Mouse (Mus musculus) adipocyte (in vitro differentiated cells): ENCODE results near the gene Syt15.
A peak's percentile ranks its signal among the peaks of the same experiment; 100 is the strongest.

Experiments used
- DNase-seq: peaks from one replicate; pipeline ENCODE4 v3.0.0-alpha.2; 2016; ENCODE audit warnings: low spot score

Syt15 gene

DNA sequence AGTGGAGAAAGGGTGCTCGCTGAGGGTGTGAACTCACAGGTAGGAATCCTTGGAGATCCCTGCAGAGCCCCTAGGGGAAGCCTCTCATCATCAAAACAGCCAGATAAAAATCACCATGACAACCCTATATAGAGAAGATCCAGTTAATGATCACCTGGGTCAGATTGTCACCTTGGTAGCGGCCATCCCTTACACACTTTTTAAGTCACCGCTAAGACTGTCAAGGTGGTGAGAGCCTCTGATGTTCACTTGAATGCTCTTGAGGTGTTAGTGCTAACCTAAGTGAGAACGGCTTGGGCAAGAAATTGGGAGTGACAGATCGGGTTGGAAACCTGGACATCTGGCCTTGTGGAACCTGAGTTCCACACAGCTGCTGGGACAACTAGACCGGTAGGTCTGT, at the start of gene Syt15:
Gene Syt15 (plus strand): TSS at position 301 of the 400 bp plus-strand sequence.
- DNase-seq, result no peak

DNA sequence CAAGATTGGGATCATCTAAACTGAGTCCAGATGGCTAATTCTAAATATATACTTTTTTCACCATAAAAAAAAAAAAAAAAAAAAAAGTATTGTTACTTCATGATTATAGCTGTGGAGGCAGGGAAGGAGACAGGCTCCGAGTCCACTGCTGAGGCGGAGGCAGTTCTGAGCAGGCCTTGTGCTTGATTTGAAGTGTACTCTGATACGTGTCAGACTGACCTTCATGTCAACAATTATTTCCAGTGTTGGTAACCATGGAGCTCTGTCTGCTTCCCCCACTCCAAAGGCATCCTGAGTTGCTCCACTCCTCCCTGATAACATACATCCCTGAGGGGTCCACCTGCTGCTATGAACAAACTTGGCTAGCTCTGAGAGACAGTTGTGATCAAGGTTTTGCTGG, 48.3 kb upstream of the Syt15 start:
- no peak for DNase-seq

DNA sequence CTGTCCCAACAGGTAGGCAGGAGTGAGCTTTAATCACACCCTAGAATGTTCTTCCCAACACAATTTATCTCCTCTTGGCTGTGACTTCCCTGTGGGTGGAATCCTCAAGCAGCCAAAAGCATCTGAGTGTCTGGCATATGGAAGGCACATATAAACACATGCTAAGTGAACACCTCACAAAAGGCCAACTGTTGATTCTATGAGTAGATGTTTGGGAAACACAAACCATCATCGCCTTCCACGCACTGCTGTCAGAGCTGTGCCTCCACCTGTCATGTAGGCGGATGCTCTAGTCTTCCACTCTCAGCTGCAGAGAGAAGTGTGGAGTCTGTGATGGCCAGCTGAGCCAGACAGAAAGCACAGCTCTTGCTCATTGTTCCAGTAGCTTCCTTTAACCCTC, 40.0 kb upstream of the Syt15 start:
- DNase-seq, result no peak

DNA sequence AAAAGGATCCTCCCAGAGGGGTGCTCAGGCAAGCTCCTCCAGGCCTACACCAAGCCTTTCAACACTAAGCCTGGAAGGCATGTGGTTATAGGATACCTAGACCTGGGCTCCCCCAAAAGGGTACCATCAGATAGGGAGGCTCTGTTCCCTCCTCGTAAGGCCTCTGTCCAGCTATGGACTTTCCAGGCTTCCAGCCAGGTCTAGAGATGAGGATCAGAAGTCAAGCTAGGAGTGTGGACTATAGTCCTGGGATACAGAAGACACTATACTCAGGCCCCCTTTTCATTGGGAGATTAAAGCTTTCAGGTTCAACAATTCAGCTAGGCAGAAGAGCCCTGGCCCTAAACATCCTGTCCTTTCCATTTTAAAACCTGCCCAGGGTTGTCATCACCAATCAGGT, 36.3 kb upstream of the Syt15 start:
- DNase-seq, result no peak

DNA sequence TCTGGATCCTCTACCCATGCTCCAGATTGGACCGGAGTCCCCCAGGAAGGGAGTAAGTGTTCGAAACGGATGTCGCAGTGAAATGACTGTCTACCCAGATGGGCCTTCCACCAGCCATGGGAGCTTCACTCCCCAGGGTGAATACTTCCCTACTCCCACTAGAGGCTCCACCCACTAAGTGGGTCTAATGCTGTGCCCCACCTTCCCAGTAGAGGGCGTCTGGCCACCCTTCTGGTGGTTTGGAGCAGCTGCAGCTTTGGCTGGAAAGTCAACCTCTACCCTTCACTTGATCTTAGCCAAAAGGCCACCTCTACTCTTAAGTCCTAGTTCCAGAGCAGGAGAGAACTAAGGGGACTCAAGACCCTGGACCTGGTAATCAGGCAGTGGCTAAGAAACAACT, 30.8 kb upstream of the Syt15 start:
- peak; percentile 7 for DNase-seq

DNA sequence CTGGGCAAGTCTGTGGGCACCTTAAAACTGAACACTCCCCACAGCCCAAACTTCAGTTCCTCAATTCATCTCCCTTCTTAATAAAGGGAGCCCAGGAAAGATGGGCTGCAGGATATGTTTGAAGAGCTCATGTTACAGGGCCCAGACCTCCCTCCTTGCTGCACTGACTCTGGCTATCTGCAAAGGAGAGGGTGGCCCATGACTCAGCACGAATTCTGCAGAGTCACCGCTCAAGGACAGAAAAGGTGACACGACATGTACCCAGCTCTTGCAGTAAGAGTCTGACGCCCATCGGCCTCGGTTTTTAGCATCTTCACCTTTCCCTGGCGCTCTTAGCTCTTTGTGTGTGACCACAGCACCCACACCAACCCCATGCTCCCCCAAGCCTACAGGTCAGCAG, 29.0 kb upstream of the Syt15 start:
- DNase-seq, result no peak

DNA sequence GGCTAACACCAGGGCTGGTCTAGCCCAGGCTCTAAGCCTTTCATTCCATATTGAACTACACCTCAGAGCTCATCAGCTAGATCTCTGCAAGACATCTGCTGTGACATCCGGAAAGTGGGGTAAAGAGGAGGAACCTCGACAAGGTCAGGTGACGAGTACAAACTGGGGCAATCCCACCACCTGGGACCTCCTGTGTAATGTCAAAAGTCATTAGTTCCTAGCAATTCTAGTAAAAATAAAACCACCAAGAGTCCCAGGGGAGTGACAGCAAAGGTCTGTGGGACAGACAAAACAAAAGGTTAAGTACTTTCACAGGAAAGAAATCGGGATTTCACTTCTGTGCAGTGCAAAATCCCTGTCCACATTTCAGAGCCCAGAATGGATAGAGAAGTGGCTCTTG, 25.5 kb upstream of the Syt15 start:
- DNase-seq, result no peak

DNA sequence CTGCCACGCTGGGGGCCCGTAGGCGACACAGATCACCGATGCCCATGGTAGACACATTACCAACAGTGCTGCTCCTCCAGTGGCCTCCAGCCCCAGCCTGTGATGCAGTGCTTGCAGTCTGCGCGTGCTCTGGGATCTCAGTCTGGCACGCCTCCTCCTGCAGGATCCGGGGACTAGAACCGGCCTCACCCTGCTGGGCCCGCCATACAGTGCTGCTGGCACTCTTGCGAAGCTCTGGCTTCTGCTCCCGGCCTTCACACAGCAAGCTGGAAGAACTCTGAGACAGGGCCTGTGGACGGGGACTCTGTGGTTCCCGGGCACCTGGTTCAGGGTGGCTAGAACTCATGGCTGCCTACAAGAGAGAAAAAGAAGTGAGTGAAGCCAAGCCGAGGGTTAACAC, 23.9 kb upstream of the Syt15 start:
- DNase-seq, result no peak

DNA sequence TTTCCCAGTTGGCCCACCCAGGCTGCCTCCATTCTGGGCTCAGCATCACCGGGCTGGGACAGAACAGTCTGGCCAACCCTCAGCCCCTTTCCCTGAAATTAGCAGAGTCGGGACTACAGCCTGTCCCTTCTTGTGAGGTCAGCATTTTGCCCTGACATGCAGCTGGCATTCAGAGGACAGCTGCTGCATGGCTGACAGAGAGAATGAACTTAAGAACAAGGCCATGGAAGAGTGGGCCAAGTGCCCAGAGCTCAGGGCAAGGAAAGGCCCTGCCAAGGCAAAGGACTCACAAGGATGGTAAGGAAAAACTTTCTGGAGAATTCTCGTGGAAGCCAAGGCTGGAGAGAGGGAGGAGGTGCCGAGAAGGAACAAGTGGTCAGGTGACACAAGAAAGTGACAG, 22.7 kb upstream of the Syt15 start:
- peak; percentile 87 for DNase-seq

DNA sequence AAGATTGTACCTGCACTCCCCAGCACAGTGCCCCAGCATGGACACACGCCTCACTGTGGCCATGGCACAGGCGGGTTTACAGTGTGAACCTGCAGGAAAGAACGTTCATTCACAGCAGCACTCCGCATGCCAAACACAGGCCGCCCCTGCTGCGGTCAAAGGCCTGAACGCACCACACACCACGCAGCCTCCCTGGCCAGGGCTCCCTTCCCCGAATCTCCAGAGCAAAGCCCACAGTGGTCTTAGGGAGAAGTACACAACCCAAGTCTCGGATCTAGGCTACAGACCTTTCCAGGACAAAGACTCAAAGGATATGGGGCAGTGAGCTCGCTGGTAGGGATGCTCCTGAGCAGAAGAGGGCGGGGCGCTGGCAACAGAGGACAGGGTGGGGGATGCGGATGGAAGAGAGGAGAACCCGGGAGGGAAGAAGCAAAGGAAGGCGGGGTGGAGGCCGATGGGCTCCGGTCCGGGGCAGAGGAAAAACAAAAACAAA, 18.6 kb upstream of the Syt15 start:
- no peak for DNase-seq

DNA sequence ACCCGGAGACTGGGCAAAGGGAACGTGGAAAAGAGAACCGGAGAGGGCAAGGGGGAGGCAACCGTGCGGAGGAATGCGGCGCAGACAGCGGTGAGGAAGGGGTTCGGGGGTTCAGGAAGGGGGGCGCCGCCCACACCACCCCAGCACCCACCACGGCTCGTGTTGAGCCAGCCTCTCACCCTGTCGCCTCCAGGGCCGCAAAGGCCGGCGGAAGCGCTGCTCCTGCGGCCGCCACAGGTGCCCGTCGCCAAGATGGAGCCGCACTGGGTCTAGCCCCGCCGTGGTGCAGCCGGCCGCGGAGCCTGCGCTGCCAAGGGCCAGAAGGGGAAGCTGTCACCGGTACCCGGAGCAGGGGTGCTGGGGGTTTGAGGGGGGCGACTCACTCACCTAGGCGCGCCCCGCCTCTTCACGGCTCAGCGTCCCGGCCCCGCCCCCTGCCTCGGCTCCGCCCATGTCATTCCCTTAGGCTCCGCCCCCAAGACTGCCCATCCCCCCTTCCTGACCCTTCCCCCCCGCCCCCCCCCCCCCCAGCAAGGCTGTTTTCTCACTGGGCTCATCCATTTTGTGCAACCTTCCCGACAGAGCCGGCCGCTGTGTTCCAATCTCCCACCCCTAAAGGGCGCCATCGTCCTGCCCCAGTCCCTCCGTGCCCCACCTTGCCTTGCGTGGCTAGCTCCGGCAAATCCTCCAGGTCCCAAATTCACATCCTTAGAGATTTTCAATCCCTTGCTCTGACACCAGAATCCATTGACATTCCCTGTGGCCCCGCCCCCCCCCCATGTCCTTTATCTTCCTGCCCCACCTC, 18.0 kb upstream of the Syt15 start, which contains the start of gene Gprin2:
Gene Gprin2 (minus strand): TSS at position 423 of the 805 bp plus-strand sequence.
- DNase-seq, result no peak

DNA sequence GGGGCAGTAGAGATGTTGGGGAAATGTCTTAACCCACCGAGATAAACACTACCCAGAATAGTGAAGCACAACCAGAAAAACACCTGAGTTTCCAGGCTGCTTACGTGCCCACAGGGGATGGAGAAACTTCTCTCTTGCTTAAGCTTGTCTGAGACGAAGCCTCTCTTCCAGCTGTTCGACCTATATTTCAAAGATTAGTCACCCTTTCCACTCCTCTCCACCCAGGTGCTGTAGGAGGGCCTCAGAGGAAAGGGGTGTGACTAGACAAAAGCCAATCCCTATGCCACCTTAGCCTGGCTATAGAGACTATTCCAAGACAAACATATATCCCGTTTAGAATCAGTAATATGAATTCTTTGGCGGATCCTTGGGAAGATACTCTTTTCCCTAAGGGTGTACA, 11.4 kb upstream of the Syt15 start:
- no peak for DNase-seq

DNA sequence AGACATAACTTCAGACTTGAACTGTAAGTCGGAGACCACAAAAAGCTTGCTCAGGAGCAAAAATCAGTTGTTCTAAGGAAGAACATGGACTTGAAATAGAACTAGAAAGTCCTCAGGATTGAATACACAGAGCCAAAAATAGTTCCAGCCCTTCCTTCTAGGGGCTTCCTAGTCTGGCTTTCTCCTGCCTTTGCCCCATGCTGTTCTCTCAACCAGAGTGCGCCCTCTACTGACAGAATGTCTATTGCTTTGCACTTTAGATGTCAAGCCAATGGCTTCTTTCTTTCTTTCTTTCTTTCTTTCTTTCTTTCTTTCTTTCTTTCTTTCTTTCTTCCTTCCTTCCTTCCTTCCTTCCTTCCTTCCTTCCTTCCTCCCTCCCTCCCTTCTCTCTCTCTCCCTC, 10.7 kb upstream of the Syt15 start:
- peak; percentile 75 for DNase-seq

DNA sequence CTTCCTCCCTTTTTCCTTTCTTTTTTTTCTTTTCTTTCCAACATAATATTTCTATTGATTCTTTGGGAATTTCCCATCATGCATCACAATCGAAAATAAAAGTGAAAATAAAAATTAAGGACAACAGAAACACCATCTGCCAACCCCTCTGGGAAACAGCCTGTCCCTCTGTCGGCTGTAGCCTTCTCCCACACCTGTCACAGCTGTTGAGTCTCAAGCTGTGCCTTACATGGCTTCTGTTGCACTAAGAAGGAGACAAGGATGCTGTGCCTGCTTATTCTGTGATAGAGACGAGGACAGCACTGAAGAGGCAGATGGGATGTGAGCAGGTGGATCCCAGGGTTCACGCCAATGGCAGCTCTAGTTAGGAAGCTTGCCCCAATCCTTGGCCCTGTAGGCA, 10.3 kb upstream of the Syt15 start:
- no peak for DNase-seq

DNA sequence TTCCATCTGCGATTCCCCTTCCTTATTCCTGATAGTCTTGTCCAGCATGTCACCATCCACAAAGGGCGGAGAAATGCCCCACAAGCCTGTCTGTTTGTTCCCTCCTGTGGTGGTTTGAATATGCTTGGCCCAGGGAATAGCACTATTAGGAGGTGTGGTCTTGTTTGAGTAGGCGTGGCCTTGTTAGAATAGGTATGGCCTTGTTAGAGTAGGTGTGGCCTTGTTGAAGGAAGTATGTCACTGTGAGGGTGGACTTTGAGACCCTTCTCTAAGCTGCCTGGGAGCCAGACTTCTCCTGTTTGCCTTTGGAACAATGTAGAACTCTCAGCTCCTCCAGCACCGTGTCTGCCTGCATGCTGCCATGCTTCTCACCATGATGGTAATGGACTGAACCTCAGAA, 9.5 kb upstream of the Syt15 start:
- DNase-seq, result no peak

DNA sequence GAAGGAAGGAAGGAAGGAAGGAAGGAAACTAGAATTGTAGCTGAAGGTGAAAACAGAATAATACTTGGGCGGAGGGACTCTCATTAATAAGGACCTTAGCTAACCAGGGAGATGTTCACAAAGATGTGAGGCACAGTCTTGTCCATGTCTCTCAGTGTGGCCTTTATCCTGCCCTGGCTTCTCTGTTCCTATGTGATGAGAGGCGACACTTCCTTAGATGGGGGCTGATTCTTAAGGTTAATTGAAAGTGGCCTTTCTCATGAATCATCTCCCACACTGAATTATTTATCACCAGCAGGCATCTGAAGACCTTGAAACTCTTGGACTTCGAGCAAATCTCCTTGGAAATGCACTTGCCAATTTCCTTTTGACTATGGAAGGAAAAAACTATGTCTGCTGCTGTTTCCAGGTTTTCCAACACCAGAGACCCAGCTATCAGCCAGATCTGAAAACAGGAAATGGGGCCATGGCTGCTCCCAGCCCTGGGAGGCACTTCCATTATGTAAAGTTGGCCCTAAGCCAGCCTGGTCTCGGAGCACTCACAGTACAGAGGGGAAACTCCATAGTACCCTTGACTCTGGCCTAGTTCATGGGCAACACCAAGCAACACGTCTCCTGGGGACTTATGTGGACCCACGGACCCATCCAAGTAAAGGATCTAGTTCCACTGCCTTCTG, 3.8 kb upstream of the Syt15 start:
- no peak for DNase-seq

DNA sequence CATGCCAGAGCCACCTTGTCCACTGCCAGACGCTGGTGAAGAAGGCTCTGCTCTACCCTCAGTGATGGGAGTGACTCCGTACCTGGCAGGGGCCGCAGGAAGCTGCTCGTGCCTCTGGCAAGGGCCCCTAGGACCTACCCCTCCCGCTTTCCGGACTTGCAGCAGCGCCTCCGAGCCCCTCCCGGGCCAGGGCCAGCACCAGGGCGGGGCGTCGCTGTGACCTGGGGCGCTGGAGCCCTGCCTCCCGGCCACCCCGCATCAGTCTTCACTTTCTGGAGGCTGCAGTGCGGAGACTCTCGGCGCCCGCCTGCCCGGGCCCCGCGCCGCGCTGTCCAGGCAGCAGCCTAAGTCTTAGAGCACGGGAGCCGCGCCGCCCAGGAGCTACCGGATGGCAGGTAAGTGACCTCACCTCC, 397 bp downstream of the Syt15 start:
- no peak for DNase-seq

DNA sequence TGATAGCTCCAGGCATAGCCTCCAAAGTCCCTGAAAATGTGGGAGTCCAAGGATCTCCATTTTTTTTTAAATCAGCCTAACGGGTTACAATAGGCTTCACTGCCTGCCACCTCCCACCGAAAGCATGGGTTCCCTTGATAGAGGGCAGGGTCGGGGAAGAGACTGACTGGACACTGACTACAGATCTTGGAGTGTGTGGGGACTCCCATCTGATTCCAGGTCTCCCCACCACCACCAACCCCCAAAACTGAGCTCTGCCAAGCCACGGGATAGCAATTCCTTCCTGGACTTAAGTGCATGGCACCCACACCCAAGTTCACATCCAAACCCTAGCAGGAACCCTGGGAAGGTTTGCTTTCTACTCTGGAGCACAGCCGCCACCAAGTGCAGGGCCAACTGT, 1.0 kb downstream of the Syt15 start:
- DNase-seq, result no peak

DNA sequence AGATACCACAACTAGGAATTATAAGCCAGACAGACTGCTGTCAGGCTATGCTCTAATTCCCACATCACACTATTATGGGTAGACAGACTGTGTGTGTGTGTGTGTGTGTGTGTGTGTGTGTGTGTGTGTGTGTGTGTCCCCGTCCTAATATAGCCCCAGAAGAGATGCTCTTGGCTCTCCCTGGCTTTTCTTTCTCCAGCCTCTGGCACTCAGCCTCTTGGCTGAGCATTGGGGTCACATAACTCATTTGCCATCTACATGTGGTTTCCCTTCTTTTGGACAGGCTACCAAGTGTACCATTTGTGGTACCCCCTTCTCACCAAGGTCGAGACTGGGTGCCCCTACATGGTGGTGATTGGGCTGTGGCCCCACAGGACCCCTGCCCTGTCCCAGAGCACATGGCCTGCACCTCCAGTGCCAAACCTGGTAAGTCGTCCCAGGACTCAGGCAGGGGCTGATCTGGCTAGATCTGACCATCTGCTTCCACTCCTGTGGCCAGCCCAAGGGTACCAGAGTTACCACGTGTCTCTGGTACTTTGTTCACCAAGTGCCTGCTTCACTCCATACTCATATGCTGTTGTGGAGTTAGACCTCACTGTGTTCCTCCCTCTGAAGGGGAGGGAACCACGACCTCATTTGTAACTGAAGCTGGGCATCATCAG, 2.2 kb downstream of the Syt15 start:
- peak; percentile 47 for DNase-seq

DNA sequence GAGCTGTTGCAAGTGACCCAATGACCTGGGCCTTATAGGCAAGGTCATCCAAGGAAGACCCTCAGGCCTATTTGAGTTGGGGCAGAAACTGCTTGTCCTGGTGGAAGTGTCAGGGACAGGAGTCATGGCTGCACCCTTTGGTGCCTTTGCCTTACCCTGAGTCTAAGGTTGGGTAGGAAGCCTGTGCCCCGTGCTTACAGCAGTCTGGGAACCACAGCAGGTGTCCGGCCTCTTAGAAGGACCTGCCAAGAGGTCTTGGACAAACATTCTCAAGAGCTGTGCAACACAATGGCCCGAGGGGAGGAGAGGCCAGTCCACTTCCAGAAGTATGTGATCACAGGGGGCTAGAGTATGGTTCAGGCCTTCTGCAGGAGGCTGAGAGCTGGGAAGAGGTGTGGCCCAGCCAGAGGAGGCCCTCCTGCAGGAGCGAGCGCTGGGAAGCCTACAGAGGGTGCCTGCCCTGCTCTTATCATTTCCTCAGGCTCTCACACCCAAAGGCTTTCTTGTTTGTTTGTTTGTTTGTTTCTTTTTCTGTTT, 4.0 kb downstream of the Syt15 start:
- no peak for DNase-seq

DNA sequence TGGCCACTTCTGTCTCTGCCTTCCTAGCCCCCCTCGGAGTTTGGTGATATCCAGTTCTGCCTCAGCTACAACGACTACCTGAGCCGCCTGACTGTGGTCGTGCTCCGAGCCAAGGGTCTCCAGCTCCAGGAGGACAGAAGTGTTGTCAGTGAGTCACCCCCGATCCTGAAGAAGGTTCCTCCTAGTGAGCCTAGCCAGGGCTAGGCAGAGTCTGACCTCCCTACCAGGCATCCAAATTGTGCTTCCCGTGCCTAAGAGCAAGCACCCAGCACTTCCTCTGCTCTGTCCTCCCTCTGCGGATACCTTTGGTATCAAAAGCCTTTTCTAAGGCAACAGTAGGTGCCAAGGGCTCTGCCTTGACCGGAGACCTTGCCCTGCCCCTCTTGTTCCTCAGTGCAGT, 6.6 kb downstream of the Syt15 start:
- DNase-seq, result no peak

DNA sequence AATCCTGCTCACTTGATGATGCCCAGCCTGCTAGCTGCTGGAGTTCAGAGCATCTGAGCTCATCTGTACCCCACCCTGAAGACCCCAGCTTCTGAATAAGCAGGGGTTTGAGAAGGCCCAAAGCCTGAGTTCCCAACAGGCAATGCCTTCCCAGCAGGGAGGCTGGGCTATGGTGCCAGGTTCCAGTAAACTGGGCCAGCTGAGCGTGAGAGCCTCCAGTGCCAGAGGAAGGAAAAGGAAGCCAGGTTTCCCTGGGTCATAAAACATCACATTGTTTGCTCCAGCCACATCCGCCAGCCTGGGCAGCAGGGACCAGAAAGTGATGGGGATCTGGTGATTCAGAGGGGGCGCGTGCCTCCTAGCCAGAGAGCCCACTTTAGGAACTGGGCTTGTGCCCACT, 7.2 kb downstream of the Syt15 start:
- peak; percentile 38 for DNase-seq

DNA sequence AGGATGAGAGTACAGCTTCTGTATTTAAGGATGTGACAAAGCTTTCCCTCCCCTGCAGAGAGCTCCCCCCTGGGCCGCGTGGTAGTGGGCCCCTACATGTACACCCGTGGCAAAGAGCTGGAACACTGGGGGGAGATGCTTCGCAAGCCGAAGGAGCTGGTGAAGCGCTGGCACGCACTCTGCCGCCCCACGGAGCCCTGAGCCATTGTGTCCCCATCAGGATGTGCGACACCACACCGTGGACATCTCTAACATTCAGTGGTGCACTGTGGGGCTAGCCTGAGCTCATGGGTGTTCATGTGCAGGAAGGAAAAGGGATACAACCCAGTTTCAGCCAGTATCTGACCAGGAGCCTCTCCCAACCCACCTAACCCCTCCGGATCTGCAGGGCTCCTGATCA, 8.6 kb downstream of the Syt15 start:
- no peak for DNase-seq
